Mouse (Mus musculus) testis, adult 2 months (tissue): ENCODE results near the gene Mmaa. TPM values are rescaled to one million over a fixed set of nuclear protein-coding genes. Genes with fewer than 3 reads are reported as not detected.

Source experiments
- H3K27ac ChIP-seq: fragments of 200-500 bp; 2 replicates; pipeline ENCODE4 v1.5.1; 2012; ENCODE audit warnings: low read depth, low read length; ENCODE audit not compliant: control insufficient read depth, insufficient read depth
- H3K27me3 ChIP-seq: fragments of 200-500 bp; 2 replicates; pipeline ENCODE4 v1.6.1; 2012; ENCODE audit warnings: mild to moderate bottlenecking, low read length, moderate library complexity; ENCODE audit not compliant: control insufficient read depth, insufficient read depth
- H3K36me3 ChIP-seq: fragments of 200-500 bp; 2 replicates; pipeline ENCODE4 v1.6.1; 2012; ENCODE audit warnings: mild to moderate bottlenecking, low read length; ENCODE audit not compliant: control insufficient read depth, insufficient read depth
- H3K4me1 ChIP-seq: fragments of 200-500 bp; 2 replicates; pipeline ENCODE4 v1.6.1; 2012; ENCODE audit warnings: low read length; ENCODE audit not compliant: control insufficient read depth, insufficient read depth
- H3K4me3 ChIP-seq: fragments of 200-500 bp; 2 replicates; pipeline ENCODE4 v1.5.1; 2012; ENCODE audit warnings: low read depth, mild to moderate bottlenecking, low read length, moderate library complexity, mixed read lengths; ENCODE audit not compliant: control insufficient read depth
- CTCF ChIP-seq: fragments of 200-500 bp; IDR thresholded peaks from 2 replicates; pipeline ENCODE4 v1.5.1; 2012; ENCODE audit warnings: low read depth, mild to moderate bottlenecking, inconsistent platforms, low read length, moderate library complexity; ENCODE audit not compliant: control insufficient read depth, insufficient read depth, insufficient replicate concordance
- POLR2A ChIP-seq: fragments of 200-500 bp; IDR thresholded peaks from 2 replicates; pipeline ENCODE4 v1.6.1; 2012; ENCODE audit warnings: low read depth, mild to moderate bottlenecking, inconsistent platforms, low read length, moderate library complexity; ENCODE audit not compliant: control insufficient read depth
- polyA plus RNA-seq: library from polyadenylated mRNA; depleted of rRNA; stranded (reverse); fragments of >200 nt; gene quantifications from 2 replicates; pipeline ENCODE4 v1.2.3, GENCODE M21; 2012

The Mmaa gene
- polyA plus RNA-seq, 1 experiment = 4.4 TPM

DNA sequence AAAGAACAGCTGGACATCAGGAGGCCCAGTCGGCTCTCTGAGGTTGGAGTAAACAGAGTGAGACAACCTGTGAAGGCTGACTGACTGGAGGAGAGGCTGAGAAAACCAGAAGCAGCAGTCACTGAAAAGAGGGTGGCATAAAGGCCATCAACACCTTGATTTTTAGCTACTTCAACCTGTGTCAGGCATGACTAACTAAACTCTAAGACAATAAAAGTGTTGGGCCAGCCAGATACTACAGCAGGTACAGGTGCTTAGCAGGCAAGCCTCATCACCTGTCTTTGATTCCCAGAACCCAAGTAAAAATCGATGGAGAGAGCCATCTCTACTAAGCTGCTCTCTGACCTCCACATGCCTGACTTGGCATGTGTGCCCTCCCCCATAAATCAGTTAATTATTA, 6.1 kb downstream of the Mmaa start:
- Histone ChIP-seq H3K4me3 (no peak overlapping the region), H3K27ac (no peak overlapping the region), H3K4me1 (no peaks in the 10 kb centered on the region), H3K27me3 (no peaks in the 10 kb centered on the region), H3K36me3 (no peaks in the 10 kb centered on the region)
- no peak for TF ChIP-seq POLR2A
- no peak for TF ChIP-seq CTCF

DNA sequence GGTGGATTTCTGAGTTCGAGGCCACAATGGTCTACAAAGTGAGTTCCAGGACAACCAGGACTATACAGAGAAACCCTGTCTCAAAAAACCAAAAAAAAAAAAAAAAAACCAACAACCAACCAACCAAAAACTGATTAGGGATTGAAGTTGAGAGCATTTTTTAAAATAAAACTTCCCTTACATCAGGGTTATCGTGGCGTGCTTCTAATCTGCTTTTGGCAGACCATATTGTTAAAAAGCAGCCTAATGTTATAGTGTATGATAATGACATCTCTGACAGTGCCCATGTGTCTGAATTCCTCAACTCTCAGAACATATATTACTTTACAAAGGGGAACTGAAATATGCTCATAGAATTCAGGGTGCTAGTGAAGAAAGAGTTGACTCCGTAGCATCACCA, 6.5 kb downstream of the Mmaa start:
- no peak for TF ChIP-seq POLR2A
- Histone ChIP-seq H3K36me3 (no peaks in the 10 kb centered on the region; the same call in 1 of the 2 replicates), H3K4me3 (no peak overlapping the region), H3K27me3 (no peaks in the 10 kb centered on the region), H3K4me1 (no peaks in the 10 kb centered on the region), H3K27ac (no peak overlapping the region)

DNA sequence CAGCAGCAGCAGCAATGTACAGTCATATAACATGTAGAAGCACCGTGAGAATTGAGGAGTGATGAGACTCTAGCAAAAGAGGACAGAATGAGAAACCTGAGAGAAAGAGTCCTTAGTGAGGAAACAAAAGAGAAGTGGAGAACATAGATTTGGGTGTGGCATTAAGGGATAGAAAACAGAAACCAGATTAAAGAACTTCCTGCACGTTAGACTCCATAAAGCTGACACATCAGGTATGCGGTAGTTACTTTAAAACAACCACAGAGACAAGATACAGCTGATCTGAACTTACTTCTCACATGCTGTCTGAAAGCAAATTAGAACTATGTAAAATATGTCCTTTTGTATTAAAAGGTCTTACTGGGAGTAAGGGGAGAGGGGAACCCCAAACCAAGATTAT, 8.3 kb downstream of the Mmaa start:
- TF ChIP-seq POLR2A = no peak
- no peak for TF ChIP-seq CTCF

DNA sequence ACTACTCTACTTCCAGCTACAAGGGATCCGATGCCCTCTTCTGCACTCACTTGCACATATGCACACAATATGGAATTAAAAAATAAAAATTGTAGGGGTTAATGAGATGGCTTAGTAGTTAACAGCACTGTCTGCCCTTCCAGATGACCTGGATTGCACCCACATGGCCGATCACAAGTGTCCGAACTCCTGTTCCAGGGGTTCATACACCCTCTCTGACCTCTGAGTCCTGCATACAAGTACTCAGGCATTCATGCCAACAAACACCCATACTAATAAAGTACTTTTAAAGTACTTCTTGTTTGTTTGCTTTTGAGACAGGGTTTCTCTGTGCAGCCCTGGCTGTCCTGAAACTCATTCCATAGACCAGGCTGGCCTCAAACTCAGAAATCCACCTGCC, 10.1 kb downstream of the Mmaa start:
- peaks cover 2% of the 10 kb centered on the region; the same call in 1 of the 2 replicates for H3K36me3 ChIP-seq
- TF ChIP-seq POLR2A (no peak), CTCF (no peak)
- no peaks in the 10 kb centered on the region for H3K27me3 ChIP-seq
- H3K4me3 ChIP-seq = no peak overlapping the region
- H3K4me1 ChIP-seq = no peaks in the 10 kb centered on the region
- H3K27ac ChIP-seq = no peak overlapping the region

More for the DNA sequence above, 8.3 kb downstream of the Mmaa start:
- Histone ChIP-seq H3K27me3 (no peaks in the 10 kb centered on the region), H3K4me1 (no peaks in the 10 kb centered on the region), H3K36me3 (peaks cover 2% of the 10 kb centered on the region; the same call in 1 of the 2 replicates), H3K27ac (no peak overlapping the region), H3K4me3 (no peak overlapping the region)

DNA sequence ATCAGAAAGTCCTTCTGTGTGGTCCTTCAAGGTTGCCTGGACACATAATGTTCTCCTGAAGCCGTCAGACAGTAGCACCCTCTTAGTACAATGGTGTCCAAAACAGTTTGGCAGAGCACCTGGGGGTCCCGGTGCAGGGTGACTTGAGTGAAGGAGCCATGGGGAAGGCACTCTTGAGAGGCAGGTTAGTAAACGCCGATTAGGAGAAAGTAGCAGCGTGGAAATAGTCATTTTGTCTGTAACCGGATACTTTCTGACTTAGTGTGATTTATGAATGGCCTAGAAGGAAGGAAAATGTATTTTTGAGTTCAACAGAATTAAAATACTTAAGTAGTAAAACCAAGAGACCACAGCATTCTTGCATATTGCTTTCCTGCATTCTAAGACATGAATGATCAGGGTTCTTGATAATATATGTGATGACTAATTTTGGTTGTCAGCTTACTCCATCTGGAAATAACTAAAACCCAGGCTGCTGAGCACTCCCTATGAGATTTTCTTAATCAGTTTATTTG, 13.3 kb downstream of the Mmaa start:
- TF ChIP-seq CTCF = no peak
- TF ChIP-seq POLR2A = no peak
- Histone ChIP-seq H3K4me1 (no peaks in the 10 kb centered on the region), H3K27me3 (no peaks in the 10 kb centered on the region), H3K36me3 (peaks cover 2% of the 10 kb centered on the region; the same call in 1 of the 2 replicates), H3K27ac (no peak overlapping the region), H3K4me3 (no peak overlapping the region)

DNA sequence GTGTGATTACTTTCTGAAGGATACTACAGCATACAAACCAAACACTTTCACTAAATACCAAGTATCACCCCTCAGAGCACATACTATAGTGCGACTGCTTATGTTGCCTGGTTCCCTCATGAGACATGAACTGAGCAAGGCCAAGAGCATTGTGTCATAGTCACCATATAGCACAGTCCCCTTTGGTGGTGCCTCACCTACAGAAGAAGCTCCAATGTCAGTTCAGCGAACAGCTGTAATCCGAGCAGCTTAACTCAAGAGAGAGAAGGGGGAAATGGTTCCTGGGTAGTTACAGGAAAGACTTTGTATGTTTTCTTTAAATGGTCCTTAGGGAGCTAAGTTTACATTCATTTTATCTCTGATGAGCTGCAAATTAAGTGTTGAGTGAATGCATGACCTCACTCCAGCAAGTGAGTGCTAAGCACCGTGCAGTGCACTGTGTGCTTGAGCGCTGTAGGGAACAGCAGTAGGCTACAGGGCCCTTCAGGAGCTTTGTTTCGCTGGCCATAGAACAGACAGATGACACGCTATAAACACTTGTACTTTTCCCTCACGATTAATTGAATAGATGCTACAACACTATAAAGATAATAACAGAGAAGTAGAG, 17.4 kb downstream of the Mmaa start:
- TF ChIP-seq POLR2A = no peak
- TF ChIP-seq CTCF = no peak
- H3K36me3 ChIP-seq = no peaks in the 10 kb centered on the region; the same call in 1 of the 2 replicates
- H3K27me3 ChIP-seq = no peaks in the 10 kb centered on the region
- no peaks in the 10 kb centered on the region for H3K4me1 ChIP-seq
- no peak overlapping the region for H3K27ac ChIP-seq
- no peak overlapping the region for H3K4me3 ChIP-seq

DNA sequence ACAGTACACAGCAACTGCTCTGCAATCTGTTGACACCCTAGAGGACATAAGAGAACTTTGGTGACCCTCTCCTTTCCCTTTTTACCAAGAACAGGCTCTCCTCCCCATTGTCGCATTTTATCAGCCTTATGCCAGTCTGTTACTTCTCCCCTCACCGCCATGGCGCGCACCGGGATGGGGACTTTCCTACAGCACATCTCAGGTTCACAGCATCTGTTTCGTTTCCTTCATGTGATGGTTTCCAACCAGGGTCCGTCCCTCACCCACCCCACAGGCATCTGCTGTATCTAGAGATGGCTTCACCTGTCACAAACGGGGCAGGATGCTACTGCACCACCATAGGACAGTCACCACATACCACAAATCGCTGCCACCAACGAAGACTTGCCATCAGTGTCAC, 19.8 kb downstream of the Mmaa start:
- H3K4me3 ChIP-seq = no peak overlapping the region
- no peaks in the 10 kb centered on the region for H3K4me1 ChIP-seq
- H3K36me3 ChIP-seq = no peaks in the 10 kb centered on the region; the same call in 1 of the 2 replicates
- TF ChIP-seq CTCF (no peak), POLR2A (no peak)
- H3K27me3 ChIP-seq = no peaks in the 10 kb centered on the region
- no peak overlapping the region for H3K27ac ChIP-seq
